Mouse (Mus musculus): ENCODE results near the gene Smagp. TPM values are rescaled to one million over a fixed set of nuclear protein-coding genes. Genes with fewer than 3 reads are reported as not detected.

Smagp gene
- polyA plus RNA-seq, 1 experiment from 2014 or later = 2.4 TPM

GRCm38 (mm10) chr15:100667871-100668545, 31.3 kb upstream of the Smagp start:
- Histone ChIP-seq H3K9me3 (ENCODE audit: control insufficient read depth, low read length) (no peaks in the 10 kb centered on the region), H3K4me3 (replicated peaks; ENCODE audit: low read length) (no peak overlapping the region), H3K27ac (ENCODE audit: low read length) (no peak overlapping the region), H3K4me1 (replicated peaks; ENCODE audit: control insufficient read depth, insufficient read depth, low read length) (no peaks in the 10 kb centered on the region), H3K9ac (replicated peaks; ENCODE audit: low read depth, low read length) (no peak overlapping the region), H3K27me3 (replicated peaks; ENCODE audit: control insufficient read depth, insufficient read depth, low read length) (no peaks in the 10 kb centered on the region), H3K4me2 (ENCODE audit: low read length) (no peak overlapping the region), H3K36me3 (ENCODE audit: control insufficient read depth, insufficient read depth) (no peaks in the 10 kb centered on the region)
- WGBS = 90% methylated on average over 5 of the region's 5 CpGs
- ATAC-seq = no peak

- H3K4me1 ChIP-seq (replicated peaks; ENCODE audit: control insufficient read depth, insufficient read depth, low read length) = no peaks in the 10 kb centered on the region
- no peak overlapping the region for H3K9ac ChIP-seq (replicated peaks; ENCODE audit: low read depth, low read length)
- ATAC-seq = no peak
- H3K27ac ChIP-seq (ENCODE audit: low read length) = no peak overlapping the region
- no peaks in the 10 kb centered on the region for H3K36me3 ChIP-seq (ENCODE audit: control insufficient read depth, insufficient read depth)
- H3K27me3 ChIP-seq (replicated peaks; ENCODE audit: control insufficient read depth, insufficient read depth, low read length) = no peaks in the 10 kb centered on the region
- 70% methylated on average over 6 of the region's 6 CpGs for WGBS
- no peak overlapping the region for H3K4me2 ChIP-seq (ENCODE audit: low read length)
- H3K4me3 ChIP-seq (replicated peaks; ENCODE audit: low read length) = no peak overlapping the region
- H3K9me3 ChIP-seq (ENCODE audit: control insufficient read depth, low read length) = no peaks in the 10 kb centered on the region
These were observed 30.7 kb upstream of the Smagp start for GRCm38 (mm10) chr15:100667420-100667819.

- Histone ChIP-seq H3K27me3 (replicated peaks; ENCODE audit: control insufficient read depth, insufficient read depth, low read length) (no peaks in the 10 kb centered on the region), H3K9me3 (ENCODE audit: control insufficient read depth, low read length) (no peaks in the 10 kb centered on the region), H3K9ac (replicated peaks; ENCODE audit: low read depth, low read length) (no peak overlapping the region), H3K36me3 (ENCODE audit: control insufficient read depth, insufficient read depth) (no peaks in the 10 kb centered on the region), H3K4me2 (ENCODE audit: low read length) (no peak overlapping the region), H3K27ac (ENCODE audit: low read length) (no peak overlapping the region), H3K4me3 (replicated peaks; ENCODE audit: low read length) (no peak overlapping the region), H3K4me1 (replicated peaks; ENCODE audit: control insufficient read depth, insufficient read depth, low read length) (no peaks in the 10 kb centered on the region)
- WGBS = 42% methylated on average over 12 of the region's 12 CpGs
- ATAC-seq = no peak
These were observed 30.1 kb upstream of the Smagp start for GRCm38 (mm10) chr15:100666851-100667250.

GRCm38 (mm10) chr15:100666219-100666696, 29.5 kb upstream of the Smagp start:
- Histone ChIP-seq H3K9me3 (ENCODE audit: control insufficient read depth, low read length) (no peaks in the 10 kb centered on the region), H3K36me3 (ENCODE audit: control insufficient read depth, insufficient read depth) (no peaks in the 10 kb centered on the region), H3K4me3 (replicated peaks; ENCODE audit: low read length) (no peak overlapping the region), H3K4me2 (ENCODE audit: low read length) (no peak overlapping the region), H3K27ac (ENCODE audit: low read length) (no peak overlapping the region), H3K9ac (replicated peaks; ENCODE audit: low read depth, low read length) (no peak overlapping the region), H3K27me3 (replicated peaks; ENCODE audit: control insufficient read depth, insufficient read depth, low read length) (no peaks in the 10 kb centered on the region), H3K4me1 (replicated peaks; ENCODE audit: control insufficient read depth, insufficient read depth, low read length) (no peaks in the 10 kb centered on the region)
- ATAC-seq = no peak
- WGBS = 16% methylated on average over 7 of the region's 7 CpGs

GRCm38 (mm10) chr15:100665411-100666218, 28.9 kb upstream of the Smagp start:
- H3K9ac ChIP-seq (replicated peaks; ENCODE audit: low read depth, low read length) = no peak overlapping the region
- WGBS = 43% methylated on average over 9 of the region's 9 CpGs
- H3K36me3 ChIP-seq (ENCODE audit: control insufficient read depth, insufficient read depth) = no peaks in the 10 kb centered on the region
- no peak overlapping the region for H3K4me2 ChIP-seq (ENCODE audit: low read length)
- ATAC-seq = no peak
- H3K9me3 ChIP-seq (ENCODE audit: control insufficient read depth, low read length) = no peaks in the 10 kb centered on the region
- H3K27me3 ChIP-seq (replicated peaks; ENCODE audit: control insufficient read depth, insufficient read depth, low read length) = no peaks in the 10 kb centered on the region
- H3K4me3 ChIP-seq (replicated peaks; ENCODE audit: low read length) = no peak overlapping the region
- no peaks in the 10 kb centered on the region for H3K4me1 ChIP-seq (replicated peaks; ENCODE audit: control insufficient read depth, insufficient read depth, low read length)
- no peak overlapping the region for H3K27ac ChIP-seq (ENCODE audit: low read length)

DNA sequence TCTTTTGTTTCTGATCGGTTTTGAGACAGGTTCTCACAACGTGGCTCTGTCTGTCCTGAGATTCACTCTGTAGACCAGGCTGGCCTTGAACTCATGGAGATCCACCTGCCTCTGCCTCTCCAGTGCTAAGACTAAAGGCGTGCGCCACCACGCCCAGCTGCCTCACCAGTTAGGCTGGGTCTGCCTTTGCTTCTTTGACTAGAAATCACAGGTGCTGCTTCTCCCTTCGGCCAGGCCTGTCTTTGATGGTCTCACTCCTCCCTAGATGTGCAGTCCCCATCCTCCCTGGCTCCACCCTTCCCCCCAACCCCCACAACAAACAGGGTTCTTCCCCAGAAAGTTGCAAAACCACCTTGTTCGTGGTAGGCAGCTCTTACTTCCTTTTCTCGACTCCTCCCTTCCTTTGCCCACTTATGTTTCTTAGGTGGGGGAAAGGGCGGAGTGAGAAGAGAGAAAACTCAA, 28.1 kb upstream of the Smagp start:
- Histone ChIP-seq H3K4me3 (replicated peaks; ENCODE audit: low read length) (no peak overlapping the region), H3K27ac (ENCODE audit: low read length) (no peak overlapping the region), H3K4me1 (replicated peaks; ENCODE audit: control insufficient read depth, insufficient read depth, low read length) (no peaks in the 10 kb centered on the region), H3K4me2 (ENCODE audit: low read length) (no peak overlapping the region), H3K36me3 (ENCODE audit: control insufficient read depth, insufficient read depth) (no peaks in the 10 kb centered on the region), H3K9me3 (ENCODE audit: control insufficient read depth, low read length) (no peaks in the 10 kb centered on the region), H3K27me3 (replicated peaks; ENCODE audit: control insufficient read depth, insufficient read depth, low read length) (no peaks in the 10 kb centered on the region), H3K9ac (replicated peaks; ENCODE audit: low read depth, low read length) (no peak overlapping the region)
- no peak for ATAC-seq
- 85% methylated on average over 9 of the region's 9 CpGs for WGBS

DNA sequence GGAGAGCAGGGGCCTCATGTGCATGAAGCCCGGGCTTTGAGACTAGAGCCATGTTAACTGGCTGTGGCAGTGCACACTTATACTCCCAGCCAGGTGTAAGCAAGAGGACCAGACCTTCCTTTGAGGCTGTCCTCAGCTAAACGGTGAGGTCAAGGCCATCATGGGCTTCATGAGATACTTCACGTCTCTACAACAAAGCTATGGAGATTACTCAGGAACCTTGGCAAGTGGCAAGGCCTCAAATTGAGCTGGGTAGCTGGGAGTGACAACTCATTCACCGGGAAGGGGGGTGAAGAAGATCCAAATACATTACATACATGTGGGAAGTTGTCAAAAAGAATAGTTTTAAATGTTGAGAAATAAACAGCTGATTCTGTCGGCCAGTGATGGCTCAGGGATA, 24.1 kb upstream of the Smagp start:
- H3K4me3 ChIP-seq (replicated peaks; ENCODE audit: low read length) = no peak overlapping the region
- no peak for ATAC-seq
- H3K9me3 ChIP-seq (ENCODE audit: control insufficient read depth, low read length) = no peaks in the 10 kb centered on the region
- H3K9ac ChIP-seq (replicated peaks; ENCODE audit: low read depth, low read length) = no peak overlapping the region
- no peaks in the 10 kb centered on the region for H3K27me3 ChIP-seq (replicated peaks; ENCODE audit: control insufficient read depth, insufficient read depth, low read length)
- H3K4me2 ChIP-seq (ENCODE audit: low read length) = no peak overlapping the region
- H3K4me1 ChIP-seq (replicated peaks; ENCODE audit: control insufficient read depth, insufficient read depth, low read length) = no peaks in the 10 kb centered on the region
- WGBS = 88% methylated on average over 5 of the region's 5 CpGs
- H3K27ac ChIP-seq (ENCODE audit: low read length) = no peak overlapping the region
- no peaks in the 10 kb centered on the region for H3K36me3 ChIP-seq (ENCODE audit: control insufficient read depth, insufficient read depth)

DNA sequence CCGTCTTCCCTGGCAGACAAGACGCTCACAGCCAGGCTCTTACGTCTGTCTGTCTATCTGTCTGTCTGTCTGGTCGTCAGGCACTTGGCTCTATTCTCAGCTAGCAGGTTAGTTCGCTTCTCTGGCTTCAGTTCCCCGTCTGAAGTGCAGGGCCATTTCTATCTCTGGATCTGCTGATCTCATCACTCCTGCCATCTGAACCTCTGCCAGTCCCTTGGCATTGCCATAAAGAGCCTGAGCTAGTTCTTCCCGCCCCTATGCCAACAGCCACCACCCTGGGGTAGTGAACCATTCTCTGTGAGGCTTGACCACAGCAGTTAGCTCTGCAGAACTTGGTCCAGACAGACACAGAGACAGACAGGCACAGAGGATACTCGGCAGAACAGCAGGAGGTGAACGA, 23.6 kb upstream of the Smagp start:
- WGBS = 74% methylated on average over 9 of the region's 9 CpGs
- no peak overlapping the region for H3K27ac ChIP-seq (ENCODE audit: low read length)

DNA sequence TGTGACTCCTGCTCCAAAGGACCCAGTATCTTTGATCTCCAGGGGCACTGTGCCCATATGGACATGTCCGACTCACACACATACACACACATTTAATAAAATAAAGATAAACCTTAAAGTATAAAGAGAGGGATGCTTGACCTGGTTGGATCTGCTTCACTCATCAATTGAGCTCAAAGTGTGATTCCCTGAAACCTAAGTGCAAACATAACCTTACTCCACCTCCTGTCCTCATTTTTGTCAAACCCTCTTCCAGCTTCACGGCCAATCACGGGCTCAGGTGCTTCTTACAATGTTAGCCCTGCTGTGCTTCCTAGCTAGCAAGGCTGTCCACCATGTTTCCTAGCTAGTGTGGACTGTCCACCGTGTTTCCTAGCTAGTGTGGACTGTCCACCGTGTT, 18.5 kb upstream of the Smagp start:
- Histone ChIP-seq H3K36me3 (ENCODE audit: control insufficient read depth, insufficient read depth) (no peaks in the 10 kb centered on the region), H3K9ac (replicated peaks; ENCODE audit: low read depth, low read length) (no peak overlapping the region), H3K4me1 (replicated peaks; ENCODE audit: control insufficient read depth, insufficient read depth, low read length) (no peaks in the 10 kb centered on the region), H3K4me3 (replicated peaks; ENCODE audit: low read length) (no peak overlapping the region), H3K9me3 (ENCODE audit: control insufficient read depth, low read length) (no peaks in the 10 kb centered on the region), H3K27ac (ENCODE audit: low read length) (no peak overlapping the region), H3K27me3 (replicated peaks; ENCODE audit: control insufficient read depth, insufficient read depth, low read length) (no peaks in the 10 kb centered on the region), H3K4me2 (ENCODE audit: low read length) (no peak overlapping the region)
- WGBS = 86% methylated on average over 5 of the region's 5 CpGs
- no peak for ATAC-seq

More for the DNA sequence above, 23.6 kb upstream of the Smagp start:
- no peak overlapping the region for H3K4me3 ChIP-seq (replicated peaks; ENCODE audit: low read length)
- no peaks in the 10 kb centered on the region for H3K9me3 ChIP-seq (ENCODE audit: control insufficient read depth, low read length)
- H3K4me1 ChIP-seq (replicated peaks; ENCODE audit: control insufficient read depth, insufficient read depth, low read length) = no peaks in the 10 kb centered on the region
- no peaks in the 10 kb centered on the region for H3K36me3 ChIP-seq (ENCODE audit: control insufficient read depth, insufficient read depth)
- ATAC-seq = no peak
- no peak overlapping the region for H3K4me2 ChIP-seq (ENCODE audit: low read length)
- no peaks in the 10 kb centered on the region for H3K27me3 ChIP-seq (replicated peaks; ENCODE audit: control insufficient read depth, insufficient read depth, low read length)
- no peak overlapping the region for H3K9ac ChIP-seq (replicated peaks; ENCODE audit: low read depth, low read length)

Measured in forebrain, embryonic 16.5 days (tissue).